Comparison of ENCODE assay signal across 8 mouse cellular contexts in the genomic region with DNA sequence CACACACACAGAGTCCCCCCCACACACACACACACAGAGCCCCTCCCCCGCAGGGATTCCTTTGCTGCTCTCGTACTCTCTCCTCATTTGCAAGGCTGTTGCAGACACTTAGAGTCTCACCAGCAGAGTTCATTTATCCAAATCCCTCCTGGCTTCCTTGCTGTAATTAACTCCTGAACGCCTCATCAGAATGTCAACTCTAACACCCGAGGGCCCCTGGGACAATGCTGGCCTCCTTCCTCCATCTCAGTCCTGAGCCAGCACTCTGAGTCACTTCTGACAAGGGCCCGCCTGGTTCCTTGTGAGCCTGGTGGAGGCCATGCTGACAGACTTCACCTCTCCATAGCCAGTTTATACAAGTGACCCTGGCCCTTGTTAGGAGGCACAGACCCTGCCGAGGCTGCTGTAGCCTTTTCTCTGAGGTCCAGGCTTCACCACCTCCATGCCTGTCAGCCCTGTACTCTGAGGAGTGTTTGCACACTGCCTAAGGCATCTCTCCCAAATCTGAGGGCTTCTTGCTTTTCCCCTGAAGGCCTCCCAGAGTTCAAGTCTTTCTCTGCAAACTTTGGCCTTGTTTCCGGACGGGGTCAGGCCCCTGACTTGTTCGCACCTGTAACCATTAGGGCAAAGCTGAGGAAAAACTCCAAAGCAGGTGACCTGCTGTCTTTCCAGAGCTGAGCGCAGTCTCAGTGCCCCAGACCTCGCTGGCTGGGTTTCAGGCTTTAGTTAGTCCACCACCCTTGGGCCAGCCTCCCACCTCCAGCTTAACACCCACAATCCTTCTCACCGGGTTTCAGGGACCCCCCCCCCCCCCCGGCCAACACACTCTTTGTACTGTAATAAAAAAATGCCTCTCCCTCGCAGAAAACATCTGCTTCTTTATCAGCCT. TPM values are rescaled to one million over a fixed set of nuclear protein-coding genes. Genes with fewer than 3 reads are reported as not detected.
DNase-seq lines count a peak whose midpoint lies in the region; ATAC-seq lines count a peak whose summit lies in the region.

No protein-coding gene starts in this region.

- no peaks in the 10 kb centered on the region for H3K9me3 ChIP-seq in forebrain, embryonic 16.5 days (ENCODE audit: control insufficient read depth, low read length)
- H3K9me3 ChIP-seq in limb, embryonic 15.5 days: no peaks in the 10 kb centered on the region
- H3K9me3 ChIP-seq in neural tube, embryonic 15.5 days (replicated peaks): no peaks in the 10 kb centered on the region

- no peak overlapping the region for H3K27ac ChIP-seq in forebrain, embryonic 16.5 days (ENCODE audit: low read length)
- peak overlapping the region; percentile 35; the same call in 1 of the 2 replicates for H3K27ac ChIP-seq in limb, embryonic 15.5 days
- no peak overlapping the region; the same call in 1 of the 2 replicates for H3K27ac ChIP-seq in neural tube, embryonic 15.5 days (replicated peaks)

- no peak overlapping the region for H3K4me3 ChIP-seq in forebrain, embryonic 16.5 days (replicated peaks; ENCODE audit: low read length)
- H3K4me3 ChIP-seq in limb, embryonic 15.5 days: no peak overlapping the region
- no peak overlapping the region for H3K4me3 ChIP-seq in neural tube, embryonic 15.5 days (replicated peaks)

- 31% methylated on average over 14 of the region's 14 CpGs for WGBS in forebrain, embryonic 16.5 days
- 23% methylated on average over 14 of the region's 14 CpGs for WGBS in limb, embryonic 15.5 days
- WGBS in neural tube, embryonic 15.5 days: 35% methylated on average over 14 of the region's 14 CpGs

- ATAC-seq in forebrain, embryonic 16.5 days: peak; percentile 82
- ATAC-seq in limb, embryonic 15.5 days (ENCODE audit: insufficient number of reproducible peaks, low FRiP score, low TSS enrichment, low read depth): 0 out of 2 replicates have a peak, but pooled peaks have one; percentile 35
- peak; percentile 82 for ATAC-seq in neural tube, embryonic 15.5 days (ENCODE audit: low FRiP score)

- H3K27me3 ChIP-seq in forebrain, embryonic 16.5 days (replicated peaks; ENCODE audit: control insufficient read depth, insufficient read depth, low read length): no peaks in the 10 kb centered on the region
- H3K27me3 ChIP-seq in limb, embryonic 15.5 days: no peaks in the 10 kb centered on the region
- no peaks in the 10 kb centered on the region for H3K27me3 ChIP-seq in neural tube, embryonic 15.5 days (replicated peaks)

- DNase-seq in ZHBTc4 (ENCODE audit: low read depth, low spot score): peak; percentile 32
- peak; percentile 60 for DNase-seq in cerebellum, adult 11-12 months
- peak; percentile 87 for DNase-seq in heart, postnatal 4 days
- no peak for DNase-seq in right cerebral cortex, postnatal 25 days
- DNase-seq in spleen, adult 18-20 months: no peak

- no peaks in the 10 kb centered on the region for H3K4me1 ChIP-seq in forebrain, embryonic 16.5 days (replicated peaks; ENCODE audit: control insufficient read depth, insufficient read depth, low read length)
- H3K4me1 ChIP-seq in limb, embryonic 15.5 days: peaks cover 24% of the 10 kb centered on the region
- H3K4me1 ChIP-seq in neural tube, embryonic 15.5 days: peaks cover 8% of the 10 kb centered on the region

- H3K4me2 ChIP-seq in forebrain, embryonic 16.5 days (ENCODE audit: low read length): no peak overlapping the region
- H3K4me2 ChIP-seq in limb, embryonic 15.5 days: no peak overlapping the region
- no peak overlapping the region for H3K4me2 ChIP-seq in neural tube, embryonic 15.5 days

- H3K9ac ChIP-seq in forebrain, embryonic 16.5 days (replicated peaks; ENCODE audit: low read depth, low read length): no peak overlapping the region
- H3K9ac ChIP-seq in limb, embryonic 15.5 days: no peak overlapping the region
- H3K9ac ChIP-seq in neural tube, embryonic 15.5 days (replicated peaks): no peak overlapping the region

- H3K36me3 ChIP-seq in forebrain, embryonic 16.5 days (ENCODE audit: control insufficient read depth, insufficient read depth): no peaks in the 10 kb centered on the region
- H3K36me3 ChIP-seq in limb, embryonic 15.5 days: no peaks in the 10 kb centered on the region; the same call in 1 of the 2 replicates
- H3K36me3 ChIP-seq in neural tube, embryonic 15.5 days: no peaks in the 10 kb centered on the region; the same call in 1 of the 2 replicates

RNA-seq across cellular contexts. Expression of a gene that starts 45.4 kb away (rescaled TPM):
- polyA plus RNA-seq in forebrain, embryonic 16.5 days (2015; fragmentation: Nextera tagmentation; extraction: Ambion mirVana): 4.8 and 4.9 TPM in 2 replicates
- 1 to 10 TPM; 5.5 to 5.6 TPM for total RNA-seq in heart, postnatal 4 days (2021)
- polyA plus RNA-seq in limb, embryonic 15.5 days (2015; fragmentation: Nextera tagmentation; extraction: Ambion mirVana): 4.5 TPM in 2 replicates
- 6.2 and 6.7 TPM in 2 replicates for polyA plus RNA-seq in neural tube, embryonic 15.5 days (2015; fragmentation: Nextera tagmentation; extraction: Ambion mirVana)

RNA-seq across cellular contexts. Expression of a gene that starts 45.7 kb away (rescaled TPM):
- 9.1 and 11.3 TPM in 2 replicates for polyA plus RNA-seq in forebrain, embryonic 16.5 days (2015; fragmentation: Nextera tagmentation; extraction: Ambion mirVana)
- 10 to 100 TPM in 1 of 2 experiments, 1 to 10 TPM in 1; 9.9 to 11.3 TPM for total RNA-seq in heart, postnatal 4 days (2021)
- polyA plus RNA-seq in limb, embryonic 15.5 days (2015; fragmentation: Nextera tagmentation; extraction: Ambion mirVana): 12.0 and 12.7 TPM in 2 replicates
- polyA plus RNA-seq in neural tube, embryonic 15.5 days (2015; fragmentation: Nextera tagmentation; extraction: Ambion mirVana): 8.5 and 9.0 TPM in 2 replicates

RNA-seq across cellular contexts. Expression of a gene that starts 55.5 kb away (rescaled TPM):
- polyA plus RNA-seq in forebrain, embryonic 16.5 days (2015; fragmentation: Nextera tagmentation; extraction: Ambion mirVana): 12.2 and 12.9 TPM in 2 replicates
- total RNA-seq in heart, postnatal 4 days (2021): 1 to 10 TPM; 5.5 to 5.7 TPM
- 11.4 and 14.1 TPM in 2 replicates for polyA plus RNA-seq in limb, embryonic 15.5 days (2015; fragmentation: Nextera tagmentation; extraction: Ambion mirVana)
- polyA plus RNA-seq in neural tube, embryonic 15.5 days (2015; fragmentation: Nextera tagmentation; extraction: Ambion mirVana): 14.7 and 18.0 TPM in 2 replicates

Comparison
In these comparisons a context has a peak if more than half of its experiments do, and no peak if none do; other contexts are left out.
1. DNase-seq: peak in ZHBTc4 (single experiment), cerebellum, adult 11-12 months (single experiment) and heart, postnatal 4 days (single experiment); none in right cerebral cortex, postnatal 25 days (single experiment) and spleen, adult 18-20 months (0 of 2).
2. Peak in every context shown above with its lines, with median percentiles within 50 percentile points of each other: ATAC-seq.